Mouse (Mus musculus) adrenal gland, adult 8-10 months (tissue): ENCODE data around the gene Smc1a. TPM values are rescaled to one million over a fixed set of nuclear protein-coding genes. Genes with fewer than 3 reads are reported as not detected.

Source experiments
- total RNA-seq, 4 experiments: library from RNA; stranded (reverse); gene quantifications; 2 replicates each; pipeline ENCODE4 v1.2.4; 2022

Gene Smc1a
- total RNA-seq, 4 experiments from 2014 or later = 47.4 to 68.3 (median 61.7) TPM

Other genes with a start within 250 kb of the Smc1a start
- 100 to 1,000 TPM; 206 to 308 (median 243) TPM for gene Huwe1, start 215.6 kb upstream of the Smc1a start, total RNA-seq
- gene Hsd17b10, start 14.6 kb upstream of the Smc1a start, total RNA-seq = 100 to 1,000 TPM; 133 to 152 (median 147) TPM
- 1 to 10 TPM; 1.2 to 2.4 (median 1.5) TPM for gene Ribc1, start 133 bp upstream of the Smc1a start, total RNA-seq
- 10 to 100 TPM; 31.6 to 64.3 (median 46.3) TPM for gene Iqsec2, start 127.8 kb downstream of the Smc1a start, total RNA-seq
- 10 to 100 TPM; 57.9 to 98.4 (median 77.3) TPM for gene Kdm5c, start 216.6 kb downstream of the Smc1a start, total RNA-seq